Mouse (Mus musculus) T-helper 2 cell (primary cell): ENCODE results near the gene Macf1.
"Not testable (repeated sequence)": the region's sequence is repeated elsewhere in the genome, so short reads cannot be mapped to it uniquely, and the experiment has no call there.

Experiments
- in situ Hi-C: fragments of 300-600 bp; cut with MboI, MseI; formaldehyde crosslinking; loops from one replicate; pipeline ENCODE4 v1.15.1; 2025; ENCODE audit warnings: high pct_unique_total_duplicates

The Macf1 gene

DNA sequence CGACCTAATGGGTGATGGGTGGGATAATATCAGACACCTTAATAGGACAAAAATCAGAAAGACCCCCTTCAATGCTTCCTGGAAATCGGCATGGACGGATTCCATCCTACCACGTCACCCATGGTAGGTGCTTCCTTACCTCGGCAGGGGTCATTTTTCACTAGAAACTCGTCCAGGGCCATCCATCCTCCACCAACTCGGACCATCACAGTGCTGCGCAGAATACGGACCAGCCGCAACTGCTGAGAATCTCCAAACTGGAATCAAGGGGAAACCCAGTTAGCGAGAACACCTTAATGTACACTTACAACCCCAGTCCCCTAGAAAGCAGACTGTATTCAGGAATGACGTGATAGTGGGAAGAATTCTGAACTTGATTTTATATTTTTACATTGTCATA lies 323.4 kb downstream of the Macf1 start:
- in situ Hi-C loops: no loop called here

DNA sequence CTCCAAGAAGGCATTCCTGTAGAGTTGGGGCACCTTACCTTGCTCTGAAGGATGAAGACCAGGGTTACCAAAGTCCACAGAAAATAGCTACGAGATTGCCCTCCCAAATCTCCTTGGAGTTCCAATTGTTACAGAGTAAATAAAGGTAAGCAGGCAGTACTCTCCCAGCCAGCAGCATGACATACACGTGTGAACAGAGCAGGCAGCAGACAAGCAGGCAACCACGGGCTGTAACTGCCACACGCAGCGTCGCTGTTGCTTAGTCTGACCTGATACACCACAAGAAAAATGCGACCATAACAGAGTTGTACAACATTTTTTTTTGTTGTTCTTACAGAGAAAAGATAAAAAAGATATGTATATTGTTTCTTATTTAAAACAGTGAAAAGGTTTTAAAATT lies 325.5 kb downstream of the Macf1 start:
- in situ Hi-C loops: no loop called here

DNA sequence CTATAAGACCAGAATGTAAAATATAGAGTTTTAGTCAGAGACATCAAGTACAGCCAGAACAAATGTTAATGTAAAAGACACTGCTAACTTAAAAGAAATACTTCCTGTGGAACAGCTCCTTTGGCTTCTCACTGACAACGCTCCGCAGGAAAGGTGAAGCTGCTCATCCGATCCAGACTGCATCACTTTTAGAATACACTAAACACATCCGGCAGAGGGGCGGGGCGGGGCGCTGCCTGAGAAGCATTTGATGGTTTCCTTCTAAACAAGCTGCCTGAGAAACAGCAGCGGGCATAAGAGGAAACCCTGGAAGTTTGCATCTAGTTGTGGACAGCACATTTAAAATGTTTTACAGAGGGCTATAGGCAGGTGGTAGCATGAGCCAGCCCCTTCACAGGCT lies 328.2 kb downstream of the Macf1 start:
- in situ Hi-C loops: no loop called here

DNA sequence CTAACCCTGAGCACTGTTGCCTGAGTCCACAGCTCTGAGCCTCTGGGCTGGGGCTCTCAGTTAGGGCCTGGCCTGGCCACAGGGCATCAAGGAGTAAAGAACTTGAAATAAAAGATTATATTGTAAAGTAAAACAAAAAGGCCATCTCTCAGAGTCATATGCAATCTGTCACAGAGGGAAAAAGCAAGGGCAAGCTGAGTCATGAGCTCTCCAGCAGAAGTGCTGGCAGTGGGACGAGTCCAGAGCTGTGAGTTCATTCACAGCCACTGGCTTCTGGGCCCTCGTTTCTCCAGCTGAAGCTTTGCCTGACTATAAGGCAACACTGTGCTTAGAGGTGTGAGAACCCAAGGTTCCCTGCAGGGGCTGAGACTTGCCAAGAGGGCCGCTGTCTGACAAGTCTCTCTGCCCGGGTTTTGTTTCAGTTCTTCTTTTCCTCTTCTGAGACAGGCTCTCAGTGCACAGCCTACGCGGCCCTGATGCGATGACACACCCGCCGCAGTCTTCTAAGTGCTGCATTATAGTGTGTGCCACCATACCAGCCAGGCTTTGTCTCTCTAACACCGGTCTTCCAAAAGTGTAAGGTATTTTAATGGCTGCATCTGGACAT lies 330.8 kb downstream of the Macf1 start:
- in situ Hi-C loops: no loop called here

DNA sequence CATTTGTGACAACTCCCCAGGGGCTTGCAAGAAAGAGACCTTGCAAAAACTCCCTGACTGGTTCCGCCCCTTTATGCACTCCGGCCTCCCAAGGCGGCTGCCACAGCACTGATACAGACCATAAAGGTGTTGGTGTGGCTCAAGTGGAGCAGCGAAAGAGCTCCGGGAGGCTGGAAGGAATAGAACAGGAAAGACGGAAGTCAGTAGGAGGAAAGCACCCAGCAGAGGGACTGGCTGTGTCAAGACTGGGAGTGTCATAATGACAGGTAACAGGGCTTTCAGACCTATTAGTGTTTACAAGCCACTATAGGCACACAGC lies 340.7 kb downstream of the Macf1 start:
- in situ Hi-C loops: no loop called here

DNA sequence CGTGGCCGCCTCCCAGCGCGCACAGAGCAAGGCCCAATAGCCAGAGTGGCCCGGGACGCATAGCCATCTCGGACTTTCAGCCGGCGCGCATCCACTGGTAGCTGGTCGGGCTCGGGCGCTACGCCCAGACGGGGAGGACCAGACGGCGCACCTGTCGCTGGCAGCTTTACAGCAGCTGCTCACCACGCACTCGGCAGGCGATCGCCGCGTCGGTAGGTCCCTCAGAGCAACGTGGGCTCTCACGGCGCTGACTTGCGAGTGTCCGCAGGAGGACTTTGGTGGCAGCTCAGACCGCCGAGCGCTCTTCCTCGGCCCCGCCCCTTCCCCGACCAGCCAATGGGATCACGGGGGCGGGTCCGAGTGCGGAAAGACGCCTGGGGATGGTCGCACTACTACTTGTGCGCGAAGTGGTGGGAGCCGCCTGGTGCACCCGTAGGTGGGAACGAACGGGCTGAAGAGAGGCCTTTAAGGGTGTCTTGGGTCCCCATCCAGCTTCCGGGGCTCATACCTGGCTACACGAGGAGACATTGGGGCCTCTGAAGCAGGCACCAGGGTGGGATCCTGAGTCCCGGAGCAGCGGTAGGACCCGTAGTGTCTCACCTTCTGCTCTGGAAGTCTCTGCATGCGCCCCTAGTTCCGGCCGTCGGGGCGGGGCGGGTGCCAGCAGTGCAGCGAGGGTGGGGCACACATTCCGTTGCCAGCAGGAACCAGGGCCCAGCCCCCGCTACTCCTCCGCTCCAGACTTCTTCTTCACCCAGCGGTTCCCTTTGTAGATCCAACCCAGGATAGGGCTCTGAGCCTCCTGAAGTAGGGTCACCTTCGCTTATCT lies 341.3 kb downstream of the Macf1 start, which contains the start of gene Bmp8a:
Gene Bmp8a (minus strand): TSS at position 611 of the 829 bp plus-strand sequence.
- in situ Hi-C loops: no loop called here

DNA sequence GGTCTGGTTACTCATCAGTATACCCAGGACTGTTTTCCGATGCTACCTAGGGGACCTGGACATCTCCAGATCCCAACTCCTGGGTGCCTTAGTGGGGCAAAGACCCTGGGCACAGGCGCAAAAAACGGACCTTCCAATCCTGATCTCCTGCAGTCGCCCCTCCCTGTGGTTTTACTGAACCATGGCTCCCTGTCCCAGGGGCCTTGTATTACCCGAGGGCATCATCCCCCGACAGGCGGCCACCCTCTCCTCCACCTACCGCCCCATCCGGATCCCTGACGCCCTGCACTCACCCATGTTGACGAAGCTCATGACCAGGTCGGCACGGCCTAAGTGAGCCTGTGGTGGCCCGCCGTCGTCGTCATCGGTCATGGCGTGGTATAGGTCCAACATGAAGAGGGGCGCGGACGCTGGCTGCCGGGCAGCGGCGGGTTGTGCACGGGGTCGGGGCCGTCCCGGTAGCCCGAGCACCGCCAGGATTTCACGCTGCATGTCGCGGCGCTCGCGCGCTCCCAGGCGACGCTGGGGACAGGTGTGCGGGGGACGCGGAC lies 342.0 kb downstream of the Macf1 start:
- in situ Hi-C loops: no loop called here

DNA sequence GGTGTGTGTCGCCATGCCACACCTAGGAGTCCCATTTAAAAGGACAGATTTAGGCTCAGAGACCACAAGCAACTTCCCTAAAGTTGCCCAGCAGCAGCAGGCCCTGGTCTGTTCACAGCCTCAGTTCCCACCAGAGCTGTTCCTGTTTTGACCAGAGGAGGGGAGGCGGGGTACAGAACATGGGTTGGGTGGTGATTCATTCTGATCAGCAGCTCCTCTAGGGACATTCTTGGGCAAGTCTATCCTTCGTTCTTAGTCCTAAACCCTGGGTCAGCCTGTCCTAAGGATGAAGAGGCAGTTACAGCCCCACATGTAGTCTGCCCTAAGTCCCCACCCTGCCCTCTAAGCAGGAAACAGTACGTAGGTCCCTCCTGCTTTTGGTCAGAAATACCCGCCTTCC lies 343.9 kb downstream of the Macf1 start:
- in situ Hi-C loops: no loop called here

DNA sequence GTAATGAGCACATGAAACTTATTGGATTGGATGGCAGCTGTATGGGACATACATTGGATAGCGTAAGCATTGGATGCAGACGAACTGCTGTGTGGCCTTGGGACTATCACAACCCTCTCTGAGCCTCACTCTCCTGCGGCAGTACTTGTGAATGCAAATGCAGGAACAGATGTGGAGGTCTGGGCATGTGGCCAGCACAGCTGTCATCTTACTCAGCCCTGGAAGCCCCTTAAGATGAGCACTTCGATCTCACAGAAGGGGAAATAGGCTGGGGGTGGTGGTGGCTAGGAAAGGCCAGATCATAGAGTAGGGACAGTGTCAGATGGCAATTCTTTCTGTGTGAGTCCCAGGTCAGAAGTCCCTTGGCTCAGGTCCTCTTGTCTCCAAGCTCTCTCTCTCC lies 346.5 kb downstream of the Macf1 start:
- in situ Hi-C loops: no loop called here

DNA sequence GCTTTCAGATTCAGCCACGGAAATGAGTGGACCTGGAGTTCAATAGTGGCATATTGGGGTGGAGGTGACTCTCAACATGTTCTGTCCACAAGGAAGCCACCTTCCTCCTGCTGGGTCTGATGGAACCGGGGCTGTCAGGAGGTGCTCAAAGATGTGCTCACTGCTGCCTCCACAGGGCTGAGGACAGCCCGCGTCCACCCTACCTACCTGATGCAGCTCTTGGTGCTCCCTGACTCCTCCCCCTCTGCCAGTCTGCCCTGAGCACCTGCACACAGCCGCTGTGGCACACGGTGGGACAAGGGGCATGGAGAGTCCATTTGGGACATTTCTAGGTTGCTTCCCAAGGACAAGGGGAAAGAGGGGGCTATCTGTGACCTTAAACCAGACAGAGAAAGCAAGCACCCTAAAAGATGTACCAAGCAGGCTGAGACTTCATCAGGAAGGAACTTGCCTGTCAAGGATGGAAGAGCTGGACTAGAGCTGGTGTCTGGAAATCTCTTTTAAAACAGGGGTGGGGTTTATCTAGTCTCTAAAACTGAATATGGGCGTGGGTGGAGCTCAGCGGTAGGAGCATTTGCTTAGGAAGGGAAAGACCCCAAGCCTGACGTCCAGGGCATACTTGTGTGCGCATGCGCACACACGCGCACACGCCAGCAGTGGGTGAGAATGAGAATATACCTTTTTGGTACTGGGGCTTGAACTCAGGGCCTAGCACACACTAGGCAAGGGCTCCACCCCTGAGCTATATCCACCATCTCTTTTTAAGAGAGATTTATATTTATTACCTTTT lies 348.2 kb downstream of the Macf1 start:
- in situ Hi-C loops: no loop called here

DNA sequence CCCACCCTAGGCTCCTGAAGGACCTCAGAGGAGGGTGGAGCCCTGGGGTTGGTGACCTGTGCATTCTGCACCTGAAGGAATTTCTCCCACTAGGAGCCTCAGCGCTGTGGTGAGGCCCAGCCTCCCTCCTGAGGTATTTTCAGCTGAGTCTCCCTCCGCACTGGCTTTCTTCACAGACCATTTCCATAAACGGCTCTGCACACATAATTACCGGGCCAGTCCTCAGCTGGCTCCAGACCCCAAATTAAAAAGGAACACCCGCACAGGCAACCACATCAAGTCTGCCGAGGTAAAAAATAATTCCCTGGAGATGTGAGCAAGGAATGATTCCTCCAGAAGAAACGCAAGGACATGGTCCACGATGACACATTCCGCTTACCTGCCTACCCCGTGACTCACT lies 348.9 kb downstream of the Macf1 start:
- in situ Hi-C loops: not testable (repeated sequence)

DNA sequence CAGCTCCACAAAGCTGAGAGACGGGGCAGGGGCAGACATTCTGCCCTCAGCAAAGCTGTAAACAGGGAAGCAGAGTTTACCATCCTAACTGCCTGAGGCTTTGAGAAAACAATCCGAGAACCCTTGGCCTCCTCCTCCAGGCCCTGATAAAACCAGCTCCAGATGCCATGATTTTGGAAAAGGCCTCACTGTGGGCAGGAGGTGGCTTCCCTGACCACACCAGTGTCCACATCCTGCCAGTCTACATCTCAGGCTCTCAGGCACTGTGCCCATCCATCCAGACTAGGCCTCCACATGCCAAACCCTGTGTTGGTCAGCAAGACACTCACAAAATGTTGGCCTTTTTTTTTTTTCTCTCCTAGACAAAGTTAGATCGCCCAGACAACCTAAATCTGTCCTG lies 350.0 kb downstream of the Macf1 start:
- in situ Hi-C loops: no loop called here

DNA sequence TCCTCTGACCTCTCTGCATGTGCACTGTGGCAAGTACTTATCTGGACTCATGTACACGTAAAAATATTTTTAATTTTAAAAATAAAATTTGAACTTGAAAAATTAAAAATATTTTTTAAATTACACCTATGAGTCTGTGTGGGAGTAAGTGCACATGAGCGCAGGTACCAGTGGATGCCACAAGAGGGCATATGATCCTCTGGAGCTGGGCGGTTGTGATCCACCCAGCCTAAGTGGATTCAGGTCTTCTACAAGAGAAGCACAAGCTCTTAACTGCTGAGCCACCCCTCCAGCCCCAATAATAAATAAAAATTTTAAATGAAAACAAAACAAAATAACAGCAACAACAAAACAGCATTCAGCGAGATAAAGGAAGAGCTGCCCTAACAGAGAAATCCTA lies 351.0 kb downstream of the Macf1 start:
- in situ Hi-C loops: no loop called here

DNA sequence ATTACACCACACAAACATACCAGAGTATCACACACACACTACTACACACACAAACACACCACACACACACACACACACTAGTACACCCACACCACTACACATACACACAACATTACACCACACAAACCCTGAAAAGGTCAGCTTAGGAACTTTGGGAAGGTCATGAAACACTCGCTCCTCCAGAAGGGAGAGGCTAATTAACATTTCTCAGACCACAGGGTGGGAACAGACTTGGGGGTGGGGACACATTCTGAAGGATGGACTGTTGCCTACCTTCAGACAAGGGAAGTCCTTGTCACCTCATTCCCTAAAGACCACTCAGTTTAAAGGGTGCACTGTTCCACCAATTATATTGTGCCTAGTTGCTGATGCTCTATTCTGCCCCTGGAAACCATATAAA lies 352.2 kb downstream of the Macf1 start:
- in situ Hi-C loops: not testable (repeated sequence)

DNA sequence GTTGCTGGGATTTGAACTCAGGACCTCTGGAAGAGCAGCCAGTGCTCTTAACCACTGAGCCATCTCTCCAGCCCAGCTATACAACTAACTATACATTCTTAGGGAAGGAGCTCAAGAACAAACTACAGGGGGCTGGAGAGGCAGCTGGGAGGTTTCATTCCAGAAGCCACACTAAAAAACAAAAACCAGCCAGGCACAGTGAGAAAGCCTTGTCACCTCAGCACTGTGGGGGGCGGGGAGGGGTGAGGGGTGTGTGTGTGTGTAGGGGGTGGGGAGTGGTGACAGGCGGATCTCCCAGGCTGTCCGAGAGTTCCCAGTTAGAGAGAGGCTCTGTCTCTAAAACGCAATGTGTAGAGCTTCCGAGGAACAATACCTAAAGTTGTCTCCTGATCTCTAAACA lies 352.8 kb downstream of the Macf1 start:
- in situ Hi-C loops: no loop called here

DNA sequence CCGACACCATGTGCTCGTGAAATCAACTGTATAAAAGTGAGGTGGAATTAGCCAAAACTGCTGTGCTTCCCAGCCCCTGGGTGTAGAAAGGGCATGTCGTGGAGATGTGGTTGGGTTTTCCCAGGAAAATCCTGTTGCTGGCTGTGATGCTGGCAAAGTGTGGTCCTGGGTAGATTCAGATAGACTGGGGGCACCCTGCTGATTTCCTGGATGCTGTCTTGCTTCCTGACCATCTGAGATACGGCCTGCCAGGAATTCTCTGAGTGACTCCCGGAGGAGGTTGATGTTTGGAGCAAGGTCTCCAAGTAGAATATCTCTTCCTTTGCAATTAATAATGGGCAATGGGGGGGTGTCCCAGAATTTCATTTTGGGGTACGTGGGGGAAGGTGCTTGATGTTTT lies 355.2 kb downstream of the Macf1 start:
- in situ Hi-C loops: no loop called here

DNA sequence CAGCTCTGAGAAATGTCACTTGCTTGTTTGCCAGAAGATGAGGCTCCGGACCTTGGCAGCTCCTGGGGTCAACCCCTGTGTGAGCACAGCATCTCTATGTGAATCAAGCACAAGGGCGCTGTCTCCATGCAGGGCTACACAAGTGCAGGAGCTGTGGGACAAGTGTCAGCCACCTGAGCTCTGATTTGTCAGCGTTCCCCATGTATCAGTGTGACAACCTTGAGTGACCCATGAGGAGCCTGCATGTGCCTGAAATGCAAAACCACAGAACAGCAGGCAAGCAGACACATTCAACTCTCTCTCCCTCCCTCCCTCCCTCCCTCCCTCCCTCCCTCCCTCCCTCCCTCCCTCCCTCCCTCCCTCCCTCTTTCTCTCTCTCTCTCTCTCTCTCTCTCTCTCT lies 356.5 kb downstream of the Macf1 start:
- in situ Hi-C loops: no loop called here

DNA sequence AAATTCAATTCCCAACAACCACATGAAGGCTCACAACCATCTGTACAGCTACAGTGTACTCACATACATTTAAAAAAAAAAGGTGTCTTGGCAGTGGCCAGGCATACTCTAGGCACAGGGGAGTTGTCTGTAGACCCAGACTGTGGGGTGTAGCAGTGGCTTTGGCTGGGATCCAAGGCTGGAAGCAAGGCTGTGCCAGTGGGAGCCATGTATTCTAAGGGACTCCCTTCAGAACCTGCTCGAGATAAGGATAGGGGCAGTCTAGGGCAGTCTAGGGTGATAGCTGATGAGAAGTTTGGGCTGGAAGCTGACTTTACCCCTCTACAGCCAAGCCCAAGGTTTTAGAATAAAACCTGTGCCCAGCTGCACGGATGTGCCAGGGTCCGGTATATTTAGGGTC lies 358.1 kb downstream of the Macf1 start:
- in situ Hi-C loops: no loop called here

DNA sequence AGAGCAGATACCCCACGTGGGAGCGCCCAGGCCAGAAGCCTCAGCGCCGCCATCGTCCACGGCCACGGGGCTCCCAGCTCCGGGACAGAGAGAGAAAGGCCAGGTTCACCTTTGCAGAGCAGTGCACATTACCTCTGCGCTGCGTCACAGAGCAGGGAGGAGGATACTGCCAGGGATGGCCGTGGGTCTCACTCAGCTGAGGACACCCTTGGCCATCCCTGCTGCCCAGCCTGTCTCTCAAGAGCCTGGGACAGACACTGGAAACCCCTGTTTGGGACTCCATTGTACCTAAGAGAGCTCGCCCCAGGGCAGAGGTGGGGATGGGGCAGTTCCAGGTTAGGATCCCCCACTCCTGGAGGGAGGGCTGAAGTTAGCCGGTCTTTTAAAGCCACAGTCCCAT lies 360.6 kb downstream of the Macf1 start, which contains the start of gene Oxct2a:
Gene Oxct2a (minus strand): TSS at position 101 of the 400 bp plus-strand sequence.
- in situ Hi-C loops: loop anchor here (5.0 kb wide), 1 partner anchor 206 kb away; the partner anchor contains the start of gene Oxct2b

DNA sequence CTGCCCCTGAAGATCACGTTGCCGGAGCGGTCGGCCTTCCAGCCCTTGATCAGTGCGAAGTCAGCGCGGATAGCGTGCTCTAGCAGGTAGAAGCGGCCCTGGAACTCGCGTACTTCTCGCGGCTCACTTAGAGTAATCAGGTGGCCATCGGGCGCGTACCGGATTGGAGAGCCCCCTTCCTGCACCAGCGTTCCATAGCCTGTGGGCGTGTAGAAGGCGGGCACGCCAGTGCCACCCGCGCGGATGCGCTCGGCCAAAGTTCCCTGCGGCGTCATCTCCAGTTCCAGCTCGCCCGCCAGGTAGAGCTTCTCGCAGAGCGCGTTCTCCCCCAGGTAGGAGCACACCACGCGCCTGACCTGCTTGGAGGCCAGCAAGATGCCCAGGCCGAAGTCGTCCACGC lies 361.2 kb downstream of the Macf1 start:
- in situ Hi-C loops: loop anchor here (5.0 kb wide), 1 partner anchor 206 kb away; the partner anchor contains the start of gene Oxct2b

DNA sequence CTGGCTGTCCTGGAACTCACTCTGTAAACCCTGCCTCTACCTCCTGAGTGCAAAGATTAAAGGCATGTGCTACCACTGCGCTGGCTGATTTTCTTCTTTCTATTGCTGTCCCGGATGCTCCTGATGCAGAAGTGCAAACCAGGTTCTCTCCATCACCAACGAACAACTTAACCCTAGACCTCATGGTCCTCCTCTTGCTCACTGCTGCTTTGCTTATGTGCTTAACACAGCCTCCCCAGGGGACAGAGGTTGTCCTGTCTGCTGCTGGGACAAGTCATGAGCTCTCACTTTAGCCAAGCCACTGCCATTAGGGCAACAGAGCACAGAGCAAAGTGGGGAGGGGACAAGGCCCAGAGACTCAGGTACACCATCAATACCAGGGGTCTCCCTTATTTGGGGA lies 369.7 kb downstream of the Macf1 start:
- in situ Hi-C loops: no loop called here

DNA sequence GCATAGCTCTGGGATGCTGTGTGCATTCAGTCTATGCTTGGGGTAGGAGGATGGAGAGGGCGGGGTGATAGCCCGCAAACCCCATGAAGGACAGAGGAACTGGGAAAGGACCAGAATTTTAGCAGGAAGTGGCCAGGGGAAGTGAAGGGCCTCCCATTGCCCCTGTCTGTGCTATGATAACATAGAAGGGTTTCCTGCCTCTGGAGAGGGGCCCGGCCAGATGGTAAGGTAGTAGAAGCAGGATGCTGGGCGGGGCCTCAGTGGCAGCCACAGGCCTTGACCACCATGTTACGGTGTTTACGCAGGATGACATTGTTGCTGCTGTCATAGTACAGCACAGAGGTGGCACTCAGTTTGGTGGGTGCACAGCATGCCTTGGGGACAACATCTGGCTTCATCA lies 371.1 kb downstream of the Macf1 start:
- in situ Hi-C loops: no loop called here
